Mouse (Mus musculus) forebrain, postnatal 0 days (tissue): ENCODE data around the gene Rgs2. TPM values are rescaled to one million over a fixed set of nuclear protein-coding genes. Genes with fewer than 3 reads are reported as not detected.

Source experiments
- ATAC-seq: fragments of 200-750 bp; cut with Nextera tagmentation; 2 replicates; pipeline ENCODE4 v1.8.0; 2017; ENCODE audit warnings: mild to moderate bottlenecking, moderate library complexity
- DNase-seq: peaks from one replicate; pipeline ENCODE4 v3.0.0-alpha.2; 2015
- H3K27ac ChIP-seq: fragments of 300-500 bp; sonication (generic); 2 replicates; pipeline ENCODE4 v1.5.1; 2014; ENCODE audit warnings: low read depth, mild to moderate bottlenecking, antibody characterized with exemption, low read length, moderate library complexity, mixed read lengths
- H3K27me3 ChIP-seq: fragments of 300-500 bp; sonication (generic); 2 replicates; pipeline ENCODE4 v1.6.1; 2014; ENCODE audit warnings: mild to moderate bottlenecking, low read length, mixed read lengths; ENCODE audit not compliant: insufficient read depth
- H3K36me3 ChIP-seq: fragments of 300-500 bp; sonication (generic); 2 replicates; pipeline ENCODE4 v1.6.1; 2014; ENCODE audit warnings: mild to moderate bottlenecking, moderate library complexity; ENCODE audit not compliant: insufficient read depth
- H3K4me1 ChIP-seq: fragments of 300-500 bp; sonication (generic); 2 replicates; pipeline ENCODE4 v1.6.1; 2014; ENCODE audit warnings: antibody characterized with exemption; ENCODE audit not compliant: insufficient read depth
- H3K4me2 ChIP-seq: fragments of 300-500 bp; sonication (generic); 2 replicates; pipeline ENCODE4 v1.6.1; 2014; ENCODE audit warnings: low read depth, mild to moderate bottlenecking, moderate library complexity
- H3K4me3 ChIP-seq: fragments of 300-500 bp; sonication (generic); 2 replicates; pipeline ENCODE4 v1.5.1; 2014; ENCODE audit warnings: low read depth, low read length, mixed read lengths
- H3K9ac ChIP-seq: fragments of 300-500 bp; sonication (generic); 2 replicates; pipeline ENCODE4 v1.6.1; 2014; ENCODE audit warnings: mild to moderate bottlenecking
- H3K9me3 ChIP-seq: fragments of 300-500 bp; sonication (generic); 2 replicates; pipeline ENCODE4 v1.6.1; 2016; ENCODE audit warnings: low read length
- CTCF ChIP-seq: sonication (generic); IDR thresholded peaks from 2 replicates; pipeline ENCODE4 v1.5.1; 2016; ENCODE audit warnings: antibody characterized with exemption, control low read depth, low read depth
- WGBS: fragments of 180-500 bp; shearing (Covaris S2); extraction: QIAGEN DNeasy Blood & Tissue Kit; methylation state at CpG from one replicate; pipeline ENCODE4 v1.1.7; 2014; 5-methylcytosine and 5-hydroxymethylcytosine counted together
- polyA plus RNA-seq: library from polyadenylated mRNA; unstranded; fragments of >200 nt; fragmentation: Nextera tagmentation; extraction: Ambion mirVana; gene quantifications from 2 replicates; pipeline ENCODE4 v1.2.1, GENCODE M21; 2015
- total RNA-seq: library from RNA; depleted of rRNA; stranded (reverse); fragments of >200 nt; gene quantifications from 2 replicates; pipeline ENCODE4 v1.2.3, GENCODE M21; 2014; rRNA removed

The Rgs2 gene
- total RNA-seq (45.1 and 60.7 TPM in 2 replicates), polyA plus RNA-seq (71.8 and 85.9 TPM in 2 replicates)

GRCm38 (mm10) chr1:144003904-144004740, at the start of gene Rgs2:
Rgs2 (minus strand) TSS chr1:144004161.
- under 1% methylated on average over 57 of the region's 57 CpGs for WGBS
- peak within 1 kb of the TSS; percentile 90 for H3K4me3 ChIP-seq
- peak within 1 kb of the TSS; percentile 80 for H3K9ac ChIP-seq
- H3K27me3 ChIP-seq: no peaks in the 10 kb centered on the region
- H3K9me3 ChIP-seq: no peaks in the 10 kb centered on the region
- peak within 1 kb of the TSS; percentile 83 for H3K27ac ChIP-seq
- peak within 1 kb of the TSS; percentile 90 for H3K4me2 ChIP-seq
- peak; percentile 98 for DNase-seq
- peaks cover 13% of the 10 kb centered on the region; the same call in 1 of the 2 replicates for H3K4me1 ChIP-seq
- peaks cover 12% of the 10 kb centered on the region for H3K36me3 ChIP-seq
- peak; percentile 99 for ATAC-seq
- peak; percentile 36 for TF ChIP-seq CTCF

GRCm38 (mm10) chr1:144053401-144053800, 49.4 kb upstream of the Rgs2 start:
- no peak for DNase-seq
- Histone ChIP-seq H3K4me2 (no peak overlapping the region), H3K27me3 (no peaks in the 10 kb centered on the region), H3K4me3 (no peak overlapping the region), H3K27ac (no peak overlapping the region), H3K9me3 (no peaks in the 10 kb centered on the region), H3K9ac (no peak overlapping the region), H3K4me1 (no peaks in the 10 kb centered on the region), H3K36me3 (no peaks in the 10 kb centered on the region)
- no peak for ATAC-seq
- 88% methylated on average over 4 of the region's 4 CpGs for WGBS
- no peak for TF ChIP-seq CTCF

- TF ChIP-seq CTCF: no peak
- H3K27me3 ChIP-seq: no peaks in the 10 kb centered on the region
- WGBS: 90% methylated on average over 2 of the region's 2 CpGs
- H3K4me3 ChIP-seq: no peak overlapping the region
- H3K4me1 ChIP-seq: no peaks in the 10 kb centered on the region
- H3K4me2 ChIP-seq: no peak overlapping the region
- no peak for DNase-seq
- ATAC-seq: no peak
- H3K36me3 ChIP-seq: no peaks in the 10 kb centered on the region
- H3K9ac ChIP-seq: no peak overlapping the region
- H3K9me3 ChIP-seq: no peaks in the 10 kb centered on the region
- H3K27ac ChIP-seq: no peak overlapping the region
These were observed 37.9 kb upstream of the Rgs2 start for GRCm38 (mm10) chr1:144041826-144042225.

DNA sequence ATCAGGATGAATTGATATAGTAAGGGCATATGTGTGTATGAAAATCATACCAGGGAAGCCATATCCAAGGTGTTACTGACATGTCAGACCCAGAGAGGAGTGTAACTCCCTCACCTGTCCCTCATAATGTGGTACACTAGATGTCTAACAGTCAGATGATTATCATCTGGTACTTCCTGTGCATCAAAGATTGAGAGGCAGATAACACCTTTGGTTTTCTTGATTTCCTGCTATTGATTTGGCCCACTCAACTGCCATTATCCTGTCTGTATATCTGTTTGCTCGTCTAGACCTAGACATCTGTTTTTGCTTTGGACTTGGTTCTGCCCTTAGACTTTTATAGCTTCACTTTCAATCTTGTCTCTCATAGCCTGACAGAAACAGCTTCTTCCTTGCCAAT, 29.5 kb upstream of the Rgs2 start:
- H3K9me3 ChIP-seq: no peaks in the 10 kb centered on the region
- no peak for ATAC-seq
- WGBS: 78% methylated on average over 1 of the region's 1 CpGs
- no peak for TF ChIP-seq CTCF
- no peak overlapping the region for H3K4me2 ChIP-seq
- DNase-seq: no peak
- no peaks in the 10 kb centered on the region for H3K36me3 ChIP-seq
- H3K4me1 ChIP-seq: no peaks in the 10 kb centered on the region
- H3K27ac ChIP-seq: no peak overlapping the region
- H3K27me3 ChIP-seq: no peaks in the 10 kb centered on the region
- no peak overlapping the region for H3K4me3 ChIP-seq
- no peak overlapping the region for H3K9ac ChIP-seq

DNA sequence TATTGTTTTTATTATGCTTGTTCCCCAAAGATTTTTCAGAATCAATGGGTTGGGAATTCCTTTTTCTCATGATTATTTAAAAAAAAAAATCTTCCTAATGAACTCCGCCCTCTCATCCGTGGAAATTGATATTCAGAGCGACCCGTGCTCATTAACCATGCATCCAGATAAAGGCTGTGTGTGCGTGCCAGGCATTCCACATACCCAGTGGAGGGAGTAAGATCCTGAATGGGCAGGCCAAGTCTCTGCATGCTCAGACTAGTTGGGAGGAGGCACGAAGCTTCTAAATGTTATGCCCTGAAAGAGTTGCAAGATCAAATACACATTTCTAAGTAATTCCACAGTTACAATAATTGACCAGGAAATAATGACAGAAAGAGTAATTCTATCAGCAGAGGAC, 26.5 kb upstream of the Rgs2 start:
- no peaks in the 10 kb centered on the region for H3K36me3 ChIP-seq
- peak; percentile 63; the same call in 1 of the 2 replicates for ATAC-seq

DNA sequence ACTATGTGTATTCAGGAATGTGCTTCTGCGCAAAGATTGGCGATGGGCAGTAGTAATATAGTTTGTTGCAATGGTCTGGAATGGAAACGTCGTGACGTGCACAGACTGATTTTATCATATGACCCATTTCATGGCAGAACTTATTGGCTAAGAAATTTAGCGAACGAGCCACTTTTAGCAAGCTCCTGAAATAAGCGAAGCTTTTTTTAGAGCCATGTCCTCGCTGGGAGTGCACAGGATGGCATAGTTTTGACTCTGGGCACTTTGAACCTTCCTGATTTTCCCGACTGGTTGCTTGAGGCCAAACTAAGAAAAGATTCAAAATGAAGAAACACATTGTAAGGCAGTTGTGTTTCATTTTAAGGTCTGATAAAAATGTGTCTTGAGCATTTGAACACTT, 25.7 kb upstream of the Rgs2 start:
- Histone ChIP-seq H3K4me3 (no peak overlapping the region), H3K4me2 (no peak overlapping the region), H3K9ac (no peak overlapping the region), H3K4me1 (no peaks in the 10 kb centered on the region), H3K27me3 (no peaks in the 10 kb centered on the region), H3K9me3 (no peaks in the 10 kb centered on the region), H3K27ac (no peak overlapping the region), H3K36me3 (no peaks in the 10 kb centered on the region)
- no peak for DNase-seq
- 89% methylated on average over 10 of the region's 10 CpGs for WGBS
- ATAC-seq: no peak
- no peak for TF ChIP-seq CTCF

More for the DNA sequence above, 26.5 kb upstream of the Rgs2 start:
- WGBS: 23% methylated on average over 6 of the region's 6 CpGs
- no peak overlapping the region for H3K4me2 ChIP-seq
- no peak for DNase-seq
- H3K27me3 ChIP-seq: no peaks in the 10 kb centered on the region
- no peak overlapping the region for H3K9ac ChIP-seq
- no peak for TF ChIP-seq CTCF
- no peak overlapping the region for H3K4me3 ChIP-seq
- no peak overlapping the region for H3K27ac ChIP-seq
- no peaks in the 10 kb centered on the region for H3K9me3 ChIP-seq
- H3K4me1 ChIP-seq: no peaks in the 10 kb centered on the region

- H3K9ac ChIP-seq: no peak overlapping the region
- H3K27me3 ChIP-seq: no peaks in the 10 kb centered on the region
- no peaks in the 10 kb centered on the region for H3K36me3 ChIP-seq
- H3K4me2 ChIP-seq: no peak overlapping the region
- ATAC-seq (peak; percentile 69), DNase-seq (peak; percentile 43)
- H3K4me3 ChIP-seq: no peak overlapping the region
- WGBS: 51% methylated on average over 7 of the region's 7 CpGs
- TF ChIP-seq CTCF: no peak
- no peak overlapping the region for H3K27ac ChIP-seq
- H3K9me3 ChIP-seq: no peaks in the 10 kb centered on the region
- H3K4me1 ChIP-seq: no peaks in the 10 kb centered on the region
These were observed 14.5 kb upstream of the Rgs2 start for GRCm38 (mm10) chr1:144018417-144018958.
